Mouse (Mus musculus) layer of hippocampus, postnatal 10 days (tissue): ENCODE measurements around the gene Zfp472. TPM values are rescaled to one million over a fixed set of nuclear protein-coding genes. Genes with fewer than 3 reads are reported as not detected.
"Not testable (repeated sequence)": the region's sequence is repeated elsewhere in the genome, so short reads cannot be mapped to it uniquely, and the experiment has no call there.

ENCODE experiments used
- DNase-seq, 2 experiments: peaks; one replicate each; pipeline ENCODE4 v3.0.0; 2021; ENCODE audit warnings: low spot score in 2 of 2
- total RNA-seq, 2 experiments: library from RNA; stranded (reverse); gene quantifications; 2 replicates each; pipeline ENCODE4 v1.2.3; 2021

The Zfp472 gene
- total RNA-seq, 2 experiments from 2014 or later, result 5.3 to 5.4 TPM

- DNase-seq, result no peak
Observed at GRCm38 (mm10) chr17:32998492-32998891, 32.9 kb downstream of the Zfp472 start.

GRCm38 (mm10) chr17:33008337-33008736, 42.7 kb downstream of the Zfp472 start:
- no peak for DNase-seq

GRCm38 (mm10) chr17:33020434-33020833, 54.8 kb downstream of the Zfp472 start:
- DNase-seq, result not testable (repeated sequence)

Other genes starting within 250 kb of the Zfp472 start
- gene Zfp871, start 177.5 kb upstream of the Zfp472 start, total RNA-seq, result 10 to 100 TPM; 74.7 to 79.8 TPM
- gene Zfp811, start 155.9 kb upstream of the Zfp472 start, total RNA-seq, result 10 to 100 TPM; 10.3 to 11.2 TPM
- gene Zfp799, start 135.6 kb upstream of the Zfp472 start, total RNA-seq, result 10 to 100 TPM; 23.7 to 27.0 TPM
- gene Zfp870, start 74.2 kb upstream of the Zfp472 start, total RNA-seq, result 10 to 100 TPM in 1 of 2 experiments, 1 to 10 TPM in 1; 9.7 to 10.4 TPM
- 1 to 10 TPM; 2.7 to 4.3 TPM for gene Cyp4f14, start 48.5 kb upstream of the Zfp472 start, total RNA-seq
- gene Cyp4f13, start 18.4 kb upstream of the Zfp472 start, total RNA-seq, result 10 to 100 TPM; 16.4 to 19.2 TPM
- 10 to 100 TPM; 15.9 to 16.5 TPM for gene Zfp952, start 27.3 kb downstream of the Zfp472 start, total RNA-seq
- gene Zfp763, start 67.6 kb downstream of the Zfp472 start, total RNA-seq, result 10 to 100 TPM; 17.9 to 22.3 TPM
- not detected for gene 4921501E09Rik, start 102.2 kb downstream of the Zfp472 start, total RNA-seq
- gene Zfp563, start 123.5 kb downstream of the Zfp472 start, total RNA-seq, result 10 to 100 TPM; 20.6 to 21.5 TPM
- gene Morc2b, start 173.9 kb downstream of the Zfp472 start, total RNA-seq, result 1 to 10 TPM; 1.0 to 1.2 TPM
- gene Olfr55, start 202.6 kb downstream of the Zfp472 start, total RNA-seq, result not detected
- gene Olfr239, start 225.5 kb downstream of the Zfp472 start, total RNA-seq, result not detected